Mouse (Mus musculus) ovary, postnatal 10 days (tissue): ENCODE measurements at regions not wholly inside any gene's neighbourhood (a gene's known extent, or its start where the extent isn't known, plus 50 kb on each side); places are given as distances from the start of the nearest gene placed in this dataset.

ENCODE experiments used
- DNase-seq: peaks from one replicate; pipeline ENCODE4 v3.0.0; 2022; ENCODE audit warnings: low spot score

DNA sequence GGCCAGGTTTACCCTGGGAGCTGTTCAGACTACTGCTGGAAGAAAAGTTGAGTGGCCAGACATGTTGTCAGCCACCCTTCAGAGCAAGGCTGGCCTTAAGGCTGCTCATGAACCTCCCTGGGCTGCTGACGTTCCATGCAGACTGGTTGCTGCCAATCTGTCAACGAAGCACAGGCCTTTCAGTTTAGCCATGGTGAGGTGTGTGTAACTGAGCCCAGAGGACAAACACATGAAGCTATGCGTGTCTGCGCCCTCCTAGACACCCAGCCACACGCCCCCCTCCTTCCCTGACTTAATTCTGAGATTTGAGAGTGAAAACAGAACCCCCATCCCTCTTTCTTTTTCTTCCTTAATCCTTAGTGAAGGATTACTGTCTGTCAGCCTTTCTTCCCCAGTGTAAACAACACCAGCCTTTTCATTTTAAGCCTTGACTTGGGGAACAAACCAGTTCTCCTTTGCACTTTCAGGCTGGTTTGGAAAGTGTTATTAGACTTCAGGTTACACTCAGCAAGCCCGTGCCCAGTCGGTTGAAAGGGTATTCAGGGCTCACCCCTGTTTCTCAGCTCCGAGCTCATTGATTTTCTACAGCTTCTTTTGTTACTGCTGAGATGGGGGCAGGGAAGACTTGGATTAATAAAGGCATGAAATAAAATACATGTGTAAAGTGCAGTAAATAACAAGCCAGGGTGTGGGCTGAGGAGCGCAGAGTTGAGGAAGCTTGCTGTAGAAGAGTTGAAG lies 379.4 kb downstream of the Dmrt2 start:
- DNase-seq, result no peak

DNA sequence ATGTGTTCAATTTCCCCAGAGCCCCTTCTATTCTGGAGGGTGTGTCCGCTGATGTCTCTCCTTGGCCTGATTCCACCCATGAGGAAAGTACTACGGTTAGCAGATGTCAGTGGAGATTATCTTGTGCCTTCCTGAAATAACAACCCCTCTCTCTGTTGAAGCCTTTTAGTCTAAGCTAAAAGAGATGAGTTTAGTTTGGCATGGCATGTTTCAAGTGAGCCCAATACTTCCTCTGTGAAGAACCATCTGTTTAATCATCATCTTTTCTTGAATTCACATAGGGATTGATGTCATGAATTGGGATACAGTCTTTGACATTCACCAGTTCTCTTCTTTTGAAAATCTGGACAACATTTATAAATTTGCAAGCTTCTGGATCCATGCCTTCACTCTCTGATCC lies 387.5 kb downstream of the Dmrt2 start:
- no peak for DNase-seq

DNA sequence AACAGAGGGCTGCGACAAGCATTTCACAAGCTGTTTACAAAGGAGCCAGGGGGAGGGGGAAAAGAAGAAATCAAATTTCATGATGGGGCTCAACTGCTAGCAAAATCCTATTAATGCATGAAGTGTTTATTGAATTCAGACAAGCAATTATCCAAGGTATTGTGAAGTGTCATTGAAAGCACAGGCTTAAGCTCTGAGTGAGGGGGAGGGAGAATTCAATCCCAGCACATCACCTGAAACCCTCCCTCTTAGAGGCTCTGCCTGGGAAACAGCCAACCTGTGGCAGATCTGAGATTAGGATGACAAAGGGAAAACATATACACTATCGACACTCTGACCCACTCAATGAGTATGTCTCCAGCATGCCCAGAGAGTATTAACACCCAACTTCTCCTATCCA lies 396.3 kb downstream of the Dmrt2 start:
- no peak for DNase-seq

DNA sequence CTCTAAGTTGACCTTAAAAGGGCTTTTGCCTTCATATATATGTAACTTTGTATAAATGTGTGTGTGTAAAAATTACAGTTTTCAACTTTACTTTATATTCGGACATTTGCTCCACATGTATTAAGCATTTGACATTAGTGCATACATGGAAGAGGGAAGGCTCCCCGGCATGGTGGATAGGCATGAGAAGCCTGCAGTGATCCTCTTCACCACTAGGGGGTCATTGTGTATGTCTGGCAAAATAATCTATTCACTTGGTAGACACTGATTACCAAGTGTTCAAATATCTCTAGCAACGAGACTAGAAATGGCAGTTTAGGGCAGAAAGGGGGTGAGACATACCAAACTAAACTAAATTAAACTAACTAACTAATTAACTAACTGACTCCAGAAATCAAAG lies 397.7 kb downstream of the Dmrt2 start:
- DNase-seq, result no peak

DNA sequence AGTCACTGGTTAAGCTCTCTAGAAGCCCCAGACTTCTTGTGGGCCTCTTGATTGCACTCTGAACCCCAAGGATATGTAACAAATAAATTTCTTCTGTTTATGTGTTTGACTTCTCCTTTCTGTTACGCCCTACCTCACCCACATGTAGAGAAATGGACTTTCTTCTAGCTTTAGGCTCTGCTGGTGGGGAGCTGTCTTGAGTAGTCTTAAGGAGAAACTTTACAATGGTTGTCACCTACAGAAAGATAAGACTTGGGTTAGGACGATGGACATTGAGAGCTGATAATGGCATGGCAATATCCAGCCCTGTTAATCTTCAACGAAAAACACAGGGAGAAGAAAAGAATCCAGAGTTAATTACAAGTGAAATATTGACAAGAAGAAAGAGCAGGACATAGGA lies 416.1 kb downstream of the Dmrt2 start:
- DNase-seq, result no peak

DNA sequence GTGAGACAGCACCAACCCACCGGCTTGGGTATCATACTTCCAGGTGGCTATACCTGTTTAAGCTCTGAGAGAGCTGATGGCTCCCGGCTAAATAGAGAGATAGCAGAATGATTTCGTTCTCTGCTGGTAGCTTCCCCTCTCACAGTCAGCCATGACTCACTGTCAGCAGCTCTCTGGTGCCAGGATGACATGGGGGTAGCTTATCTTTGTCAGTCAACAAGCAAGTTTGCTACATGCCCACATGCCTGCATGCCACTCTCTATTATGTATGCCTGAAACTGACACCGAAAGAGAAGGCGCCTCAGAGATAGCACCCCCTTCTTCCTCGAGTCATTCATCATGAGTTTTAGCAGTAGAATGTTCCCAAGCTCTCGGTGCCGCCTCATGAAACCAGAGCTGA lies 419.2 kb downstream of the Dmrt2 start:
- DNase-seq, result no peak

DNA sequence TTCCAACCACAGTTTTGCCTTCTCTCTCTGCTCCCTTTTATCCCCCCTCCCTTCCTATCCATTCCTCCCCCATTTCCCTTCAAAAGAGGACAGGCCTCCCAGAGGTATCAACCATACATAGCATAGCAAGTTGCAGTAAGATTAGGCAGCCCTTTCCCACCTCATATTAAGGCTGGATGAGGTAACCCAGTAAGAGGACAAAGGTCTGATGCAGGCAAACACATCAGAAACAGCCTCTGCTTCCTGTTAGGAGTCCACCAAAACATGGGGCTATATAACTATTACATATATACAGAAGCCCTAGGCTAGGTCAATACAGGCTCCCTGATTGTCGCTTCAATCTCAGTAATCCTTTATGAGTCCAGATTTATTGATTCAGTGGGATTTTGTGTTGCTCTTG lies 421.6 kb downstream of the Dmrt2 start:
- DNase-seq, result no peak

DNA sequence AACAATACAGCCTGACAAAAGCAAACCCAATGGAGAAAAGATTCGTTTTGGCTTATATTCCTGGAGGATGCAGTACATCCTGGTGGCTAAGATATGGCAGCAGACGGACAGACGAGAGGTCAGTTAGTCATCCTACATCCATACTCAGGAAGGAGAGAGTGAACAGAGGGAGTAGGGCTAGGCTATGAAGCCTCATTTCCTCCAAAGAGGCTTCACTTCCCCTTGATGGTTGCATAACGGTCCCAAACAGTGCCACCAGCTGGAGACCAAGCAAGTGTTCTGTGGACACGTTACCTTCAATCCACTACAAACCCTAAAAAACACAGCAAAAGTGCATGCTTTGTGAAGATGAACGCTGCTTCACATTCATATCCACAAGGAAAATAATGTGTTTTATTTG lies 442.1 kb downstream of the Dmrt2 start:
- no peak for DNase-seq

DNA sequence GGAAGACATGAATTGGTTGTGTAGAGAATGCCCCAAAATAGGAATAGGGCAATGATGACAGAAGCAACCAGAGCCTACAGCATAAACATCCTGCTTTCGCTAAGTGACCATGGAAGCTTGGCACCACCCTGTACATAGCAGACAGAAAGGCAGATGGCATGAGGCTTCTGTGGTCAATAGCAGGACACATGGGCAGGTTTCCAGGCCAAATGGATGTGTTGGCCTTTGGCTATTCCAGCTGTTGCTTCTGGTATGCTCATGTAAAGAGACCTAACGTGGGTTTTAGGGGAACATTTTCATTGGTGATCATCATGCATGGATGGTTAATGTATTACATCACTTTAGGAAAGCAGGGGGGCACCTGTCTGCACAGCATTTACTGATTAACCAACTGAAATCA lies 456.2 kb downstream of the Dmrt2 start:
- no peak for DNase-seq

DNA sequence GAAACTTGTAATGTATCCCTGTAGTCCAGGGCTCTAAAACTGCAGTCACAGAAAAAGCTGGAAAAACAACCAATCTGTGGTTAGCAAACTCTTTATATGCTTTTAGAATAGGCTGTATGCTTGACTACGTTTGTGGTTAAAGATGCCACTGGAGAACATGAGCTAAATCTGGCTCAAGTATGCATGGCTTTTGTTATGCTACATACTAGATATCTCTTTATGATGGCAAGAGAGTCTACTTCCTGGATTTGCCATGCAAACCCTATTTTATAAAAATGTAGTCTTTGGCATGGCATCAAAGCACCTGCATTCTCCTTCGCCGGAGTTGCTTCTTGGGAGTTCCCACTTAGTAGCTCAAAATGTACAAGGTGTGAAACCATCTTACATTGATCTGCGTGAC lies 462.2 kb downstream of the Dmrt2 start:
- no peak for DNase-seq

DNA sequence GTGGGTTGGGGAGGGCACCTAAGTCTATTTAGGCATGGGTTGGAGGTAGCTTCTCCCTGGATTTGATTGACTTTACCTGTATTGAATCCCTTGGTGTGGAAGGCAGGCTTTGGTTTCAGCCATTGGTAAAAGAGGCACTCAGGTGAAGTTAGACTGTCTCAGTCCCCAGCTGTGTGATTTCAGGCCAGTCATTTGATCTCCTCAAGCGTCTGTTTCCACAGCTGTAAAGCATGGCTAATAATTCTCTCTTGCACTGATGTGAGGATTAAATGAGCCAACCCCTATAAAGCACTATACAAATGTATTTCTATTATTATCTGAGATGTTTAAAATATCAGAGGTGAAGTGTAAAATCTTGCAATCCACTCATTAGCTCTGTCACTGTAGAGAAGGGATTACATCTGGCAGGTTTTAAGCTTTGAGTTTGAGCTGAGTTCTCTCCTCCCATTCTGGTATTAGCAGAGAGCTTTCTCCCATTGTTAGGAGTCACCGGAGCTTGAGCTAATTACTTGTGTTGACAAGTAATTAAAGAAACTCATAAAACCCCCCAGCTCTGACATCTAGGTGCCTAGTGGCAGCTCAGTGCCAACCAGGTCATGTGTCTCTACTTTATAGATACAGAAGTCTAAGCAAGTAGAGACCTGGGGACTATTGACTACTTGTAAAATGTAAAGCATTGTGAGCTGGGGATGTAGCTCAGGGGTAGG lies 463.3 kb downstream of the Dmrt2 start:
- DNase-seq, result no peak

DNA sequence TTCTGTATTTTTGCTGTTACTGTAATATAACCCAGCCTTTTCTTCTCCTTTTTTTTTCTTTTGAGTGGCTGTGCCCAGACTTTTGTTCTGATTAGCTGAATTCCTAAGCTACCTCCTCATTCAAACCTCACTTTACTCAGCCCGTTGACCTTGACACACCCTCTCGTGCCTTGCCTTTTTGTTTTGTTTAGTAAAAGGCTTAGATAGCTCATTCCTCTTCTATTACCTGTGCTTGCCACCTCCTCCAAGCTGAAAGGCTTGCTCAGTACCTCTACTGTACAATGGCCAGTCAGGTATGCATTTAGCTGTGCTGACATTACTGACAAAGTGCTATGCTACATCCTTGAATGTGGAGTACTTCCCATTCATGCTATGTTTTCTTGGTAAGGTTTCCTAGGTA lies 464.2 kb upstream of the Smarca2 start:
- no peak for DNase-seq

DNA sequence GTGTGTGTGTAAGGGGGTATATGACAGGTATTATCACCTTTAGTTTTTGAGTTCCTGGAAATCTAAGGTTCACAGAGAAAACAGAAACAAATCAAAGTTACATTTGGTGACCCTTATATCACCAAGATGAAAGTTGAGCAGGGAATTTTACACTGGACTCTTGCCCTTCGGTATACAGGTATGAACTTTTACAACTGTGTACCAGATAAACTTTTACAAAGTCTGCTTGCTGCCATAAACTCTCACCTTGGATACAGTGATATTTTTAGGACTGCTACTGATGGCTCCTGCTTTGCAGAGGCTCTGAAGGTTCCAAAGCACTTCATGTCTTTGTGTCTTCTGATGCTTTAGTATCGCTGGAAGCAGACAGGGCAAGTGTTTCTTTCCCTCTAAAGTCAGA lies 461.3 kb upstream of the Smarca2 start:
- no peak for DNase-seq

DNA sequence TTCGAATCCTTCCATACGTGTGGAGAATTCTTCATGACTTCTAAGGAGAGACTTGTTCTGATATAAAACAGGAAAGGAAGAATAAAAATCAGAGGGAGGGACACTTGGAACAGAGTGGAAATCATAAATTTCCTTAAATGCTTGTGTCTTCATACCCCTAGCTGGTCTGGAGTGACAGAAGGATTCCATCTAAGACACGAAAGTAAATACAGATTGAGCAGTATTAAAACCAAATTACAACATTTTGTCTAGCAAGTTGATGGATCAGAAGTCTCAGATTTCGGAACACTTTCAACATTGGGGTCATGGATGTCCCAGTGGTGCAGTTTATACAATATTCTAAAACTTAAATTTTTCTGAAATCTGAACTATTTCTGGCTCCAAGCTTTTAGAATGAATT lies 453.6 kb upstream of the Smarca2 start:
- no peak for DNase-seq

DNA sequence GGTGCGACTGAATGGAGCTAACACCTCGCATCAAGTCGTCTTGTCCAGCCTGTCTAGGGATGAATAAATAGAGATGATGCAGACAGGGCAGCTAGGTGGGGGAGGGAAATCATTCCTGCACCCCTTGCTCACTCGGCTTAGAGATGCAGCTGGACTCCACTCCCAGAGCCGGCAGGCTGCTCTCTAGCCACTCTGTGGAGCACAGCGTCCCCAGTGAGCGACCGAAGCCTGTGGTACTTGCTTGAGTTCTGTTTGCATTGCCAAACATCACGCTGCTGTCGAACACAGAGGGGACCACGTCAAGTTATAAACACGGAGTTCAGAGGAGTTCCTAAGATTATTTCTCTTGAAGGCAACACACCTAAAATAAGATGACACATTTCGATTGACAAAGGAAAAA lies 439.9 kb upstream of the Smarca2 start:
- DNase-seq, result no peak

DNA sequence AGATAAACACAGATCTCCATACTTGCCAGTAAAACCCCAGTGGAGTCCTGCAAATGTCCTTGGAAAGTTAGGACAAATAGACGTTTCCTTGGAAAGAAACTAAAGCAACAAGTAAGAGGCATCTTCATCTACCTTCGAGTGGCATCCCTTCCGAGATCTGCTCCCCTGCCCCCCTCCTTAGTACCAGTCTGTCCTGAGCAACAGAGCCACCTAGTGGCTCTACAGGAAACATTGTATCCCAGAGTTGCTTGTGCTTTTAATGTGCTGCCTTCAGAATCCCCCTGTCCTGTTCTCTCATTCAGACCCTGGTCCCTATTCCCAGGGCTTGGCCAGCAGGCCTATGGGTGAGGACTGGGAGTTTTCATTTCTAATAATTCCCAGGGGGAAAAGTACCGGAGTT lies 423.1 kb upstream of the Smarca2 start:
- DNase-seq, result no peak

DNA sequence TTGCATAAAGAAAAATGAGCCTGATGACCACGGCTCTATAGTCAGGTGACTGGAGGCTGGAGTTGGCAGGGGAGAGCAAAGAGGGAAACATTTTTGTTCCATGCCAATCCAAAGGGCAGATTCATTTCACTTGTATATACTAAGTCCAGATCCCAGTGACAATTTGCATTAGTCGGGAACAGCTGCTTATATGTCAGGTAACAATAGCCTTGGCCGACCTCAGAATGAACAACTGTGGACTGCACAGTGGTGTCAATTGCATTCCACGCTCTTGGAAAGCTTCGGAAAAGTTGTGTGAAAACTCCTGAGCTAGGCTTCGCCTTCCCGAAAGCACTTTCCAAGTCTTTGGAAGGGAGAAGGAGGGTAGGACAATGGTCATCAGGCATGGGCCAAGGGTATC lies 419.8 kb upstream of the Smarca2 start:
- DNase-seq, result no peak

DNA sequence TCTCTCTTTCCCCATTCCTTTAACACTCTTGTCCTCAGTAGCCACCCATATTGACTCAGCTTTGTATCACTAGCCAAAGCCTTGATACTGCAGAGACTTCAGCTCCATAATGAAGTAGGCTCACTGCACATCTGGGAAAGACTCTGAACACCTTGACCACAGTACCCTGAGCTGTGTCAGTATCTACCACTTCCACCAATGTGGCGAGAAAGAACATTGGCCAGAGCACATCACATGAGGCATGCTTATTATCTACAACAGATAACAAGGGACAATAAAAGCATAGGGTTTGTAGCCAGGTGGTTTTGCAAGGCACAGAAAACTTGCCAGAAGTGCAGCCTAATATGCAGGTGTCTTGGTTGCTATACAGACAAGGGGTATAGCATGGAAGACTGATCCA lies 414.0 kb upstream of the Smarca2 start:
- DNase-seq, result no peak

DNA sequence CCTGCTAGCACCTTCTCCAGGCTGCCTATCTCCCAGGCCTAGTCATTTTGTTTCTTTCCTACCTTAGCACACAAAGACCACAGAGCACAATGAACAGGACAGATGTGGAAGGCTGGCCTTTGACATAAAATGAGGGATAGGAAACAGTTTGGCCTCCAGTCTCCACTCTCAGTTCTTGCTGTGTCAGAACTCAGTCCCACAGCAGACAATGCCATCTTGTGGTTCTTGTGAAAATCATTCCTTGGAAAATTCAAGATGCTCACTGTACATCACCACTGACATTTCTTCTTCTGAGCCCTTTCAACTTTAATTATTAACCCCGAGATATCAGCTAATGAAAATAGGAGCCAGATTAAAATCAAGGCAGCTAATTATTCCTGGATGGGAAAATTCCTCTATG lies 411.2 kb upstream of the Smarca2 start:
- no peak for DNase-seq

DNA sequence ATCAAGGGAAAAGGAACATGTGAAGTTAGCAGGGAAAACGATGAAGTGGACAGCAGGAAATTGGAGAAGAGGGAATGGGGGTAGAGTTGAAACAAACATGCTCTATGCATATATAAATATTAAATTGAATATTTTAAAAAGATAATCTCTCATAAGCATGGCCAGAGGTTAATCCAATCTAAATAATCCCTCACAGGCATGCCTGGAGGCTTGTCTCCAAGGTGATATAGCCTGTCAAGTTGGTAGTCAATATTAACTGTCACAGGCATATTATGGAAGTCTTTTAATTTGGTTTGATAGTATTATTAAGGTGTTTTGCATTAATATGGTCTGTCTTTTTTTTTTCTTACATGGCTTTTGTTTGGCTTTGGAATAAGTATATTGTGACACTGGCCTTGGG lies 396.1 kb upstream of the Smarca2 start:
- no peak for DNase-seq

DNA sequence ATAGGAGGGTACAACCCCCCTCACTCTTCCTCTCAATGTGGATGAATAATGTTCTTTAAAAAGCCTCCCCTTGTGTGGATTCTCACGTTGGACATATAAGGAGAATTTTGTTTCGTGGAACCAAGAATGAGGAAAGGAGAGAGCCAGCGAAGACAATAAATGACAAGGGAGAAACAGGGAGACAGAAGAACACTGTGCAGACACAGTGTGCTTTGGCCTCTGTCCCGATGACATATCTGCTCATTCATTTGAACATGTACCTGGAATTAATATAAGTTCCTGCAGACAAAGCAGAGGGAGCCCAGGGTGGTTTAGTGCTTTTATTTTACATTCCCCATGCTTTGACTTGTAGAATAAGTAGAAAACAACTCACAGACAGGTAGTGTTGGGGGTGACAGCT lies 370.3 kb upstream of the Smarca2 start:
- no peak for DNase-seq

DNA sequence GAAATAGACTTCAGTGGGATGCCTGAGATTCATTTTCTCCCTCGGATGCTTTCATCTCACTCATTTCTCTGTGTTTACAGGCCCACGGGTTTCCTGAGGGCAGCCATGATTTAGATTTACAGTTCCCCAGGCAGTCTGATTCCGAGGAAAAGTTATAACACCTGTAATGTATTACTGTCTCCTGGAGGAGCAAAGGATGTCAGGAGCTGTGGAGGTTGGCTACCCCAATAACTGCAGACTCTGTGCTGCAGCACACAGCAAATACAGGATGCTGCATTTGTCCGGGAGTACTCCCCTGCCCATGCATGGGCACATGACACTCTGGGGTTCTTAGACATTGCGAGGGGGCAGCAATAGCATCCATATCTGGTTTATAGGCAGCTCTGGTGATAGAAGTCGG lies 360.8 kb upstream of the Smarca2 start:
- DNase-seq, result no peak

DNA sequence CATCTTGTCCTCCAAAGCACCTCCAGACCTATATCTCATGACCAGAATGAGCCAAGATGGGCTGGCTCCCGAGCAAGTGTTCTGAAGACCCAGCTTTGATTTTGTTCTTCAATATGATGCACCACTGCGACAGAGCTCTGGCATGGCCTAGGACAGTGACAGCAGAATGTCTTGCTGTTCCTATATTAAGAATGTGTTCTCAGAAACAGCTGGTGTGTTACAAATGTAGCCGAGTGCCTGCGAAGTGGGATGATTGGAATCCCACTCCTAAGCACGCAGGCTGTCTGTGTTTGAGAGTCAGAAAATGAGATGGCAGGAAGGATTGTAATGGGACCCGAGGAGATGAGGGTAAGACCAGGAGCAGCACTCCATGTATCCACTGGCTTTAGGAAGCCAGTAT lies 355.1 kb upstream of the Smarca2 start:
- DNase-seq, result no peak

DNA sequence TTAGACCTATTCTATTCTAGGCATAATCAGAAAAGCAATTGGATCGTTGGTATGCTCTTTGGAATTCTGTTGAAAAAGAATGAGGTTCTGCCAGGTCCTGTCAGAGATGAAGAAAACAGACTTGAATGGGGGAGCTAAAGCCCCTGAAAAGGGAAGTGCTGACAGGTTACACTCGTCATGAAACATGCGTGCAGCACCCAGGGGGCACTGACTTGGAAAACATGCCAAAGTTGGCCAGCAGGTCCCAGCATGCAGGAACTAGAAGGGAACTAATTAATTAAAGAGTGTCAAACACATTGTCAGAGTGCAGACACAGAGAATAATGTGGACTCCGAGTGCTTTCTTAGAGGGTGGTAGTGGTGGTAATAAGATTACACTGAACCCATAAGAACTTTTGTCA lies 346.2 kb upstream of the Smarca2 start:
- no peak for DNase-seq
